Mouse (Mus musculus): Measurements from ENCODE around the gene Ddx20. TPM values are rescaled to one million over a fixed set of nuclear protein-coding genes. Genes with fewer than 3 reads are reported as not detected.

The Ddx20 gene
- total and polyA plus RNA-seq, 2 experiments, result 7.3 to 7.4 TPM

DNA sequence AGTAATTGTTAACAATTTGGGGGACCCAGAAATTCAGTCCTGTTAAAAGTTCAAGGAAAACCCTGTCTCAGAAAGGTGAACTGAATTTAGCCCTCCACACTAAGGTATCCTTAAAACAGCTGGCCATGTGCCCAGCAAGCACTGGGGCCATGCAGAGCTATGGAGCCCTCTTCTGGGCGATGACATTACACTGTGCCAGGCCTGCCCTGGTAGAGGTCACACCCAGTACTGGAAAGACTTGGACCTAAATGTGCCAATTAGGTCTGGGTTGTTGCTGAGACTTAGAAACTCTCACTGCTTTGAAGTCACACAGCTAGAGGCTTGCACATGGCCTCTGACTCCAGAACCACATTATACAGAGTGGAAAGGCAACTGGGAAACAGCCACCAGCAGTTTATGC lies 45.2 kb downstream of the Ddx20 start:
- no peak overlapping the region for H3K4me3 ChIP-seq (ENCODE audit: insufficient read depth, low read depth, low read length)
- no peak overlapping the region for H3K27ac ChIP-seq (replicated peaks; ENCODE audit: insufficient read depth, low read depth, low read length)
- no peaks in the 10 kb centered on the region for H3K79me2 ChIP-seq (ENCODE audit: control insufficient read depth, insufficient read depth, low read length)
- no peaks in the 10 kb centered on the region for H3K4me1 ChIP-seq (ENCODE audit: control insufficient read depth, insufficient read depth, low read length)
- H3K9ac ChIP-seq (ENCODE audit: low read depth, low read length), result no peak overlapping the region
- WGBS, result 41% methylated on average over 1 of the region's 1 CpGs
- H3K36me3 ChIP-seq (ENCODE audit: control insufficient read depth, insufficient read depth, low read length), result no peaks in the 10 kb centered on the region
- DNase-seq (ENCODE audit: extremely low read depth, low read depth, low spot score), result no peak
- no peaks in the 10 kb centered on the region for H3K27me3 ChIP-seq (ENCODE audit: control insufficient read depth, insufficient read depth, low read length)
- TF ChIP-seq CTCF (IDR thresholded peaks at IDR 0.05; ENCODE audit: low read depth, low read length), result no peak
- no peak for TF ChIP-seq POLR2A (IDR thresholded peaks at IDR 0.05; ENCODE audit: extremely low read depth, insufficient read depth, low read length)

DNA sequence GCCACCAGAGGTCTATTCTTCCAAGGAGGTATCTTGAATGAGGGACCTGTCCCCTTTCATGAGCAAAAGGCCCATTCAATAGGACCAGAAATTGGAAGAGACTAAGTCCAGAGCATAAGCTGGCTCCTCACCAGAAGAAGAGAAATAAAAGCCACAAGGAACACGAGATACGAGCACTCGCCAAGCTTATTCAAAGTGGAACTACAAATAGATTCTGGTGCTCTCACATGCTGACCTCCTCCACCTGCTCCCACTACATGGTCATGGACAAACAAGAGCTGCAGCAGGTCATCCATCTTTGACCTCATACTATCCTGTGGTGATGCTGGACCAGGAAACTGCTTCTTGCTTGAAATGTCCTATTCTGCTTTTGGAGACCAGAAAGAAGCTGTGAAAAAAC lies 54.4 kb downstream of the Ddx20 start:
- Histone ChIP-seq H3K36me3 (ENCODE audit: control insufficient read depth, insufficient read depth, low read length) (no peaks in the 10 kb centered on the region), H3K4me1 (ENCODE audit: control insufficient read depth, insufficient read depth, low read length) (no peaks in the 10 kb centered on the region), H3K27me3 (ENCODE audit: control insufficient read depth, insufficient read depth, low read length) (no peaks in the 10 kb centered on the region), H3K79me2 (ENCODE audit: control insufficient read depth, insufficient read depth, low read length) (no peaks in the 10 kb centered on the region), H3K9ac (ENCODE audit: low read depth, low read length) (no peak overlapping the region), H3K27ac (replicated peaks; ENCODE audit: insufficient read depth, low read depth, low read length) (no peak overlapping the region), H3K4me3 (ENCODE audit: insufficient read depth, low read depth, low read length) (no peak overlapping the region)
- 82% methylated on average over 3 of the region's 3 CpGs for WGBS
- no peak for DNase-seq (ENCODE audit: extremely low read depth, low read depth, low spot score)
- TF ChIP-seq POLR2A (IDR thresholded peaks at IDR 0.05; ENCODE audit: extremely low read depth, insufficient read depth, low read length) (no peak), CTCF (IDR thresholded peaks at IDR 0.05; ENCODE audit: low read depth, low read length) (no peak)

DNA sequence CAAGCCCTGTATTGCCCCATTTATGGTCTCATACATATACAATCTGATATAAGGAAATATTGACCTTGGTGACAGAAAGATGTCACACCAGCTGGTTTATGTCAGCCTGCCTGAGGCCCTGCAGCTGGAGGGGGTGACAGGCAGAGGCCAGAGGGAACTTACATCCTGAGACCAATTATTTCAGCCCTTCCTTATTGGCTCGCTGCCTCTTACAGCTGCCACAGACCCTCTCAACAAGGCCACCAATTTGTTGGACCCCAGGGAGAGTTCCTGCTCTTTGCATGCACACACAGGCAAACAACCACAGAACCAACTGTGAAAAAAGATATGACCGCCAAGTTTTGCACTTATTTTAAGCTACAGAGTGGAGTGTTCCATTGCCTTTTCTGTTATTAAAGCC lies 55.1 kb downstream of the Ddx20 start:
- no peak overlapping the region for H3K4me3 ChIP-seq (ENCODE audit: insufficient read depth, low read depth, low read length)
- H3K27ac ChIP-seq (replicated peaks; ENCODE audit: insufficient read depth, low read depth, low read length), result no peak overlapping the region
- no peaks in the 10 kb centered on the region for H3K36me3 ChIP-seq (ENCODE audit: control insufficient read depth, insufficient read depth, low read length)
- H3K4me1 ChIP-seq (ENCODE audit: control insufficient read depth, insufficient read depth, low read length), result no peaks in the 10 kb centered on the region
- no peaks in the 10 kb centered on the region for H3K79me2 ChIP-seq (ENCODE audit: control insufficient read depth, insufficient read depth, low read length)
- no peak overlapping the region for H3K9ac ChIP-seq (ENCODE audit: low read depth, low read length)
- no peak for DNase-seq (ENCODE audit: extremely low read depth, low read depth, low spot score)
- H3K27me3 ChIP-seq (ENCODE audit: control insufficient read depth, insufficient read depth, low read length), result no peaks in the 10 kb centered on the region
- TF ChIP-seq POLR2A (IDR thresholded peaks at IDR 0.05; ENCODE audit: extremely low read depth, insufficient read depth, low read length), result no peak
- 71% methylated on average over 2 of the region's 2 CpGs for whole genome bisulfite sequencing

Other genes with a start within 250 kb of the Ddx20 start
- under 0.01 and 0.07 TPM in 2 replicates for gene Kcnd3, start 235.2 kb downstream of the Ddx20 start, total RNA-seq (2014; rRNA removed)
- gene Kcnd3, start 235.2 kb downstream of the Ddx20 start, polyA plus RNA-seq (2012; rRNA removed), result 0.02 and 0.04 TPM in 2 replicates
- gene Inka2, start 17.0 kb upstream of the Ddx20 start, total RNA-seq (2014; rRNA removed), result 0.09 and 0.13 TPM in 2 replicates
- gene Inka2, start 17.0 kb upstream of the Ddx20 start, polyA plus RNA-seq (2012; rRNA removed), result 0.06 and 0.07 TPM in 2 replicates
- 50.9 and 65.2 TPM in 2 replicates for gene Rap1a, start 113.8 kb upstream of the Ddx20 start, total RNA-seq (2014; rRNA removed)
- gene Rap1a, start 113.8 kb upstream of the Ddx20 start, polyA plus RNA-seq (2012; rRNA removed), result 8.7 and 10.0 TPM in 2 replicates
- gene Adora3, start 183.3 kb upstream of the Ddx20 start, total RNA-seq (2014; rRNA removed), result 0.09 TPM in 1 of 2 replicates, not detected in the other
- gene Adora3, start 183.3 kb upstream of the Ddx20 start, polyA plus RNA-seq (2012; rRNA removed), result 0.06 TPM in 1 of 2 replicates, not detected in the other
- gene Tmigd3, start 183.3 kb upstream of the Ddx20 start, total RNA-seq (2014; rRNA removed), result 0.27 TPM in 1 of 2 replicates, not detected in the other
- gene Tmigd3, start 183.3 kb upstream of the Ddx20 start, polyA plus RNA-seq (2012; rRNA removed), result 0.12 TPM in 1 of 2 replicates, not detected in the other
- gene I830077J02Rik, start 245.1 kb upstream of the Ddx20 start, total RNA-seq (2014; rRNA removed), result 0.40 and 0.55 TPM in 2 replicates
- gene I830077J02Rik, start 245.1 kb upstream of the Ddx20 start, polyA plus RNA-seq (2012; rRNA removed), result 0.39 and 0.54 TPM in 2 replicates

Data from liver, adult 2 months (tissue).